Mouse (Mus musculus): ENCODE data around the gene Eif3k.

The Eif3k gene

GRCm38 (mm10) chr7:28957997-28958725 is 23.5 kb downstream of the Eif3k start:
- DNase-seq, result no peak

GRCm38 (mm10) chr7:28957286-28957685 is 24.4 kb downstream of the Eif3k start:
- no peak for DNase-seq

GRCm38 (mm10) chr7:28956270-28956669 is 25.4 kb downstream of the Eif3k start:
- DNase-seq, result no peak

GRCm38 (mm10) chr7:28955295-28955897 is 26.3 kb downstream of the Eif3k start:
- DNase-seq, result no peak

- no peak for DNase-seq
Measured at GRCm38 (mm10) chr7:28954773-28955172, 26.9 kb downstream of the Eif3k start.

- no peak for DNase-seq
Measured at GRCm38 (mm10) chr7:28953476-28954376, 27.9 kb downstream of the Eif3k start.

- no peak for DNase-seq
Measured at GRCm38 (mm10) chr7:28952786-28953185, 28.9 kb downstream of the Eif3k start.

GRCm38 (mm10) chr7:28951764-28952163 is 29.9 kb downstream of the Eif3k start:
- no peak for DNase-seq

GRCm38 (mm10) chr7:28950346-28951037 is 31.2 kb downstream of the Eif3k start:
- no peak for DNase-seq

GRCm38 (mm10) chr7:28949298-28949697 is 32.4 kb downstream of the Eif3k start:
- no peak for DNase-seq

GRCm38 (mm10) chr7:28948746-28949145 is 32.9 kb downstream of the Eif3k start:
- no peak for DNase-seq

GRCm38 (mm10) chr7:28946271-28946610 is 35.4 kb downstream of the Eif3k start:
- no peak for DNase-seq

- DNase-seq, result no peak
Measured at GRCm38 (mm10) chr7:28945416-28946270, 36.0 kb downstream of the Eif3k start.

GRCm38 (mm10) chr7:28944756-28945415 is 36.8 kb downstream of the Eif3k start:
- no peak for DNase-seq

GRCm38 (mm10) chr7:28943451-28944180 is 38.0 kb downstream of the Eif3k start:
- no peak for DNase-seq

GRCm38 (mm10) chr7:28941542-28941941 is 40.1 kb downstream of the Eif3k start:
- no peak for DNase-seq

GRCm38 (mm10) chr7:28941129-28941528 is 40.5 kb downstream of the Eif3k start:
- DNase-seq, result no peak

- DNase-seq, result no peak
Measured at GRCm38 (mm10) chr7:28939418-28940183, 42.1 kb downstream of the Eif3k start.

- DNase-seq, result no peak
Measured at GRCm38 (mm10) chr7:28938654-28939053, 43.0 kb downstream of the Eif3k start.

GRCm38 (mm10) chr7:28936787-28937186 is 44.9 kb downstream of the Eif3k start:
- no peak for DNase-seq
